Mouse (Mus musculus) CH12F3 (cell line): ENCODE measurements around the gene Akt2.

Experiments used
- in situ Hi-C: fragments of 300-500 bp; cut with MboI; formaldehyde crosslinking; loops from 2 replicates; pipeline ENCODE4 v1.14.3; 2020; ENCODE audit warnings: low sequenced_read_pairs

Akt2 gene

GRCm38 (mm10) chr7:27657824-27658395 lies 66.6 kb downstream of the Akt2 start:
- in situ Hi-C loops = no loop called here

GRCm38 (mm10) chr7:27658712-27659663 lies 67.6 kb downstream of the Akt2 start:
- in situ Hi-C loops = no loop called here

GRCm38 (mm10) chr7:27662038-27662437 lies 70.7 kb downstream of the Akt2 start:
- in situ Hi-C loops = no loop called here

- in situ Hi-C loops = no loop called here
These were observed 81.8 kb downstream of the Akt2 start for GRCm38 (mm10) chr7:27673064-27673574.

GRCm38 (mm10) chr7:27673575-27674131 lies 82.3 kb downstream of the Akt2 start:
- in situ Hi-C loops = no loop called here

- in situ Hi-C loops = no loop called here
These were observed 82.8 kb downstream of the Akt2 start for GRCm38 (mm10) chr7:27674195-27674521.

- in situ Hi-C loops = no loop called here
These were observed 83.3 kb downstream of the Akt2 start, which contains the start of gene Map3k10 for GRCm38 (mm10) chr7:27674522-27675221. Gene Map3k10, minus strand, starts transcription at chr7:27674598.

GRCm38 (mm10) chr7:27675222-27675612 lies 83.9 kb downstream of the Akt2 start:
- in situ Hi-C loops = no loop called here

- in situ Hi-C loops = no loop called here
These were observed 91.9 kb downstream of the Akt2 start for GRCm38 (mm10) chr7:27683218-27683617.

- in situ Hi-C loops = no loop called here
These were observed 93.9 kb downstream of the Akt2 start for GRCm38 (mm10) chr7:27685220-27685619.

- in situ Hi-C loops = no loop called here
These were observed 94.3 kb downstream of the Akt2 start for GRCm38 (mm10) chr7:27685681-27686080.

GRCm38 (mm10) chr7:27687043-27687442 lies 95.7 kb downstream of the Akt2 start:
- in situ Hi-C loops = no loop called here

- in situ Hi-C loops = no loop called here
These were observed 96.5 kb downstream of the Akt2 start for GRCm38 (mm10) chr7:27687836-27688235.

GRCm38 (mm10) chr7:27688246-27688788 lies 97.0 kb downstream of the Akt2 start:
- in situ Hi-C loops = no loop called here

GRCm38 (mm10) chr7:27688815-27689612 lies 97.7 kb downstream of the Akt2 start, which contains the start of gene Zfp607b:
Gene Zfp607b, plus strand, starts transcription at chr7:27689340.
- in situ Hi-C loops = no loop called here
